Mouse (Mus musculus): ENCODE results near the gene Lce6a.

Gene Lce6a

DNA sequence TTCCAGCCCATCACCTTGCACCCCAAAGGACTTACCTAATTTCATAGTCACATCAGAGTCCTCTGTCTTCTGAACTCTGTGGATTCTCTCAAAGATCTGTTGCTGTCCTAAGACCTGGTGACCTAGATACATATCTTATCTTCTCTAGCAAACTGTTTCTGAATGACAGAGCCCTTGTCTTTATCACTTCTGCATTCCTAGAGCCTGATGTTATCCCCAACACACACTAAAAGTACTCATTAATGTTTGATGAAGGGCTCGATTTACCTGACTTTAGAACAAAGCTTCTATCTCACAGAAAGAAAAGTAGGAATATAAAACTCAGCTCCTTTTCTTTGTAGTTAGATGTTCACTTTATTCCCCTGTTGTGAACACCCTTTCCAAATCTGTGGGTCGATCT, at the start of gene Lce6a:
Gene Lce6a (minus strand): TSS at position 101 of the 400 bp plus-strand sequence.
- no peak for DNase-seq (ENCODE audit: low spot score in 2 of 2)

GRCm38 (mm10) chr3:92670215-92670614, 48.8 kb upstream of the Lce6a start, which contains the start of gene Lce1a2:
Gene Lce1a2, minus strand, starts transcription at chr3:92670315.
- DNase-seq (ENCODE audit: low spot score in 2 of 2), result no peak

DNA sequence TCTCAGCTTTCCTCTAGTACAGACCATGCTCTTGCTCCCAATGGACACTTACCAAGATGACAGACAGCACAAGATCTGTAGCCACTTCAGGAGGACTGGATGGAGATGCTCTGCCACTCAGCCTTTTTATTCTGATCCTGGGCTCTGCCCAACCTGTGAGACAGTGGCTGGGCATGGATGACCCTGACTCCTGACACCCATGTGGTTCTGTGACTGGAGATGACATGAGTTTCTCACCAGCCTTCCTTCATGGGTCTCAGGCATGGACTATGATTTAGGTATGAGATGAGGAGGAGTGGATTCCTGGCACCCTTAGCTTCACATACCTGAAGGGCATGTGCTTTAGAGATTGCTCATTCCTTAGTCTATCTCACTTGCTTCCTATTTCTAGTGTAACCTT, 35.4 kb upstream of the Lce6a start, which contains the start of gene Lce1b:
Gene Lce1b (minus strand): TSS at position 101 of the 400 bp plus-strand sequence.
- DNase-seq (ENCODE audit: low spot score in 2 of 2), result no peak

DNA sequence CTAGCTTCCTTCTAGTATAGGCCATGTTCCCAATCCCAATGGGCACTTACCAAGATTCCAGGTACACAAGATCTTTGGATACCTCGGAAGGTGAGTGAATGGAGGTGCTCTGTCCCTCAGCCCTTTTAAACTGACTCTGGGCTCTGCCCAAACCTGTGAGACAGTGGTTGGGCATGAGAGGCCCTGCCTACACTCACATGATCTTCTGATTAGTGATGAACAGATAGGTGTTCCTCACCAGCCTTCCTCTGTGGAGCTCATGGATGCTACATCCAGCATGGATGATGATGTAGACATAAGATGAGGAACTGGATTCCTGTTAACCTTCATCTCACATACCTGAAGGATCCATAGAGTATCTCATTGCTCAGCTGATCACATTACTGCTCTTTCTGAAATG, 26.7 kb upstream of the Lce6a start, which contains the start of gene Lce1a1:
Gene Lce1a1 (minus strand): TSS at position 101 of the 400 bp plus-strand sequence.
- no peak for DNase-seq (ENCODE audit: low spot score in 2 of 2)

DNA sequence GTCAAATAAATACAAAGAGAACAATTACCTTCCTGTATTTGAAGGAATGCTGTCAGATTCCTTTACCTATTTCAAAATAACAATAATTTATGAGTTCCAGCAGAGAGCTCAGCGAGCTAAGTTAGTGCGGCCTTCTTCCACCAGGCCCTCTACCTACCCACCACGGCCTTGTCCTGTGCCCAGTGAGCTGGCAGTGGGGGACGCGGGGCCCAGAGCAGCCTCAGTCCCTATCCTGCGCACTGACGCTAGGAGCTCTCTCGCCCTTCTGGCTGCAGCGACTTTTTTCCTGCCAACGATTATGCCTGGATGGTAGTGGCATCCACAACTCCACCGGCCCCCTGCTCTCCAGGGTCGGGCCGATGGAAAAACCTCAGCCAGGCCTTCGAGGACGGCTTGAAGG, 18.4 kb upstream of the Lce6a start:
- DNase-seq (ENCODE audit: low spot score in 2 of 2), result no peak

- DNase-seq (ENCODE audit: low spot score in 2 of 2), result no peak
Measured at GRCm38 (mm10) chr3:92638653-92638991, 17.2 kb upstream of the Lce6a start.

- no peak for DNase-seq (ENCODE audit: low spot score in 2 of 2)
Measured at GRCm38 (mm10) chr3:92637745-92638652, 16.5 kb upstream of the Lce6a start.

GRCm38 (mm10) chr3:92609804-92610203, 11.7 kb downstream of the Lce6a start:
- DNase-seq (ENCODE audit: low spot score in 2 of 2), result no peak

DNA sequence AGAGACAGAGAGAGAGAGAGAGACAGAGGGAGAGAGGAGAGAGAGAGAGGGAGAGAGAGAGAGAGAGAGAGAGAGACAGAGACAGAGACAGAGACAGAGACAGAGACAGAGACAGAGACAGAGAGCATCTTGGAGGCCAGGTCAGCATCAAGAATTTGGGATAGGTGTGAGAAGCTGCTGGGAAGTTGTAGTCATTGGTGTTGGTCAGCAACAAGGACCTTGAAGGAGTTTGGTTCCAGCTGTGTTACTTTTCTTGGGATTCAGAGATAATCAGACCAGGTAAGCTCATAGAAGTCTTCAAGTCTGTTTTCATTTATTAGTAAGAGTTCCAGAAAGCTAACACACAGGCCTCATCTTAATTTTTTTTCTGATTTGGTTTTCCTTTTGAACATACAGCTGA, 14.1 kb downstream of the Lce6a start, which contains the start of gene 2210017I01Rik:
Gene 2210017I01Rik (minus strand): TSS at position 101 of the 400 bp plus-strand sequence.
- DNase-seq (ENCODE audit: low spot score in 2 of 2), result no peak

GRCm38 (mm10) chr3:92602169-92602568, 19.3 kb downstream of the Lce6a start:
- no peak for DNase-seq (ENCODE audit: low spot score in 2 of 2)

- no peak for DNase-seq (ENCODE audit: low spot score in 2 of 2)
Measured at GRCm38 (mm10) chr3:92600456-92600855, 21.0 kb downstream of the Lce6a start.

DNA sequence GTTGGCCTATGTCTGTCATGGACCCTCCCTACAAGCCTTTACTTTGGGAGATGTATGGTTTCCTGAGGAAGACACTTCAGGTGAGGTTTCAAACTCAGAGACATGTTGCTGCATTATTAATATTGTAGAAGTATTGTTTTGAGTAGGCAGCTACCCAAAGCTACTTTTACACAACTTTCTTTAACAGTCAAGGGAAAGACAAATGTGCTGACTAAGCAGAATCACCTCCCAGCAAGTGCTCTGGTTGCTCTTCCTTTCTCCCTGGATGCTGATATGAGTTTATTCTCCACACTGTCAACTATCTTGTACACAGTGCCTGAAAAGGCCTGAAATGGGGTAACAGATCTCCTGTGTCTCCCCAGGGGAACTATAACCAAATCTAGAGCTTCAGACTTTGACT, 21.5 kb downstream of the Lce6a start:
- DNase-seq (ENCODE audit: low spot score in 2 of 2), result no peak

GRCm38 (mm10) chr3:92598429-92598828, 23.0 kb downstream of the Lce6a start:
- no peak for DNase-seq (ENCODE audit: low spot score in 2 of 2)

- DNase-seq (ENCODE audit: low spot score in 2 of 2), result no peak
Measured at GRCm38 (mm10) chr3:92588858-92589257, 32.6 kb downstream of the Lce6a start, which contains the start of gene Smcp. Gene Smcp, minus strand, starts transcription at chr3:92588997.

DNA sequence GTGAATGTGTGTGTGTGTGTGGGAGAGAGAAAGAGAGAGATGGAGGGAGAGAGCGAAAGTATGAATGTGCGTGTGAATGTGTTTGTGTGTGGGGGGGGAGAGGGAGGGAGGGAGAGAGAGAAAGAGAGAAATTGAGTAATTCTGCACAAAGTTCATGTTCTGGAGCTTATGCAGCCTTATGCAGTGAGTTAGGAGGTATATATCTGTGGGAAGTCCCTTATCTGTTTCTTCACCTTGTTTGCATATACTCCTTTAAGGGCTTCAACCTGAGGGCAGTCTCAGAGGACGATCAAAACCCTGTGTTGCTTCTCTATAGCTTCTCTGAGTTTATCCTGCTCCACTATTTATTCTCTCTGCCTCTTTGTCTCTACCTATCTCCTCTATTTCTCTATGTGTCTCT, 34.3 kb downstream of the Lce6a start:
- DNase-seq (ENCODE audit: low spot score in 2 of 2), result no peak

- no peak for DNase-seq (ENCODE audit: low spot score in 2 of 2)
Measured at GRCm38 (mm10) chr3:92585055-92585454, 36.4 kb downstream of the Lce6a start.

GRCm38 (mm10) chr3:92583164-92583826, 38.2 kb downstream of the Lce6a start:
- DNase-seq (ENCODE audit: low spot score in 2 of 2), result no peak

DNA sequence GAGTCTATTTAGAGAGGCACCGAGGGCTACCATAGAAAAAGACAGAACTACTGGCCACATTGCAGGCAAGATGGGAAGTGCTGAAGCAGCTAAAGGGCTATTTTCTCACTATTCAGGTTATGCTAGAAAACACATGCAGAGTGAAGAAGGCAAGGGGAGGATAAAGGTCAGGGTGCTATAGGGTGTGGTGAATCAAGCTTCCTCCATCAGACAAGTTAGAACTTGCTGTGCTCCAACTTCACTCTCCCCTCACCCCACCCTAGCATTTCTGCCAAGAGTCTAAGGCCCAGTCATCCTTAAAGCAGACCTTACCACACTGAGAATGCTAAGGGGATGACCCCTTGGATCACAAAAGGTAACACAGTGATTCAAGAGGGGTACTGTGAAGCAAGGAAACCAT, 42.0 kb downstream of the Lce6a start:
- DNase-seq (ENCODE audit: low spot score in 2 of 2), result no peak

- DNase-seq (ENCODE audit: low spot score in 2 of 2), result no peak
Measured at GRCm38 (mm10) chr3:92578652-92579413, 42.6 kb downstream of the Lce6a start.

DNA sequence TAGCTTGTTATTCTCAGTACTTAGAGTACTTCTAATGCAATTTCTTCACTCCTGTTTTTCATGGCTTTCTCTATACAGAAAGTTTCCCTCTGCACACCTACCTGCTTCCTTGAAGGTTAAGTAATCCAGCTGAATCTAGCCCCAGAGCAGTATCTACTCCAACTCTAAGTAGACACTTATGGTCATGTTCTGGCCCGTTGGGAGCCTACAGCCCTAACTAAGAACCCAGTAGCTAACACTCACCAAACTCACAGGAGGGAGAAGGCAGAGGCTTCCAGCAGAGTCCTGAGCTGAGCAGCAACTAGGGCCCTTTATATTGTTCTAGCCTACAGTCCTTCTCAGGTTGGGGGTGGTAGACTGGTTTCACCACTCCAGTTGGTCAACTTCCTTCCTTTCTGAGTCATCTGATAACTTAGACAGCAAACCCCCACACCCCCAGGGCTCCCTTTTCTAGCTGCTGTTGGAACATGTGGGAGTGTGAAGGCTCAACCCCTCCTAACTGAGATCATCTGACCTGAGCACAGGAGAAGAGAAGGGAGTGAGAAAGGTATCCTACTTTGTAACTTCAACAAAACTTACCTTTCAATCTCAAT, 47.9 kb downstream of the Lce6a start, which contains the start of gene Ivl:
Gene Ivl (minus strand): TSS at position 287 of the 593 bp plus-strand sequence.
- no peak for DNase-seq (ENCODE audit: low spot score in 2 of 2)

GRCm38 (mm10) chr3:92572514-92573155, 48.8 kb downstream of the Lce6a start:
- no peak for DNase-seq (ENCODE audit: low spot score in 2 of 2)

Measured in spleen, postnatal 14 days (tissue).